In the genomic region with DNA sequence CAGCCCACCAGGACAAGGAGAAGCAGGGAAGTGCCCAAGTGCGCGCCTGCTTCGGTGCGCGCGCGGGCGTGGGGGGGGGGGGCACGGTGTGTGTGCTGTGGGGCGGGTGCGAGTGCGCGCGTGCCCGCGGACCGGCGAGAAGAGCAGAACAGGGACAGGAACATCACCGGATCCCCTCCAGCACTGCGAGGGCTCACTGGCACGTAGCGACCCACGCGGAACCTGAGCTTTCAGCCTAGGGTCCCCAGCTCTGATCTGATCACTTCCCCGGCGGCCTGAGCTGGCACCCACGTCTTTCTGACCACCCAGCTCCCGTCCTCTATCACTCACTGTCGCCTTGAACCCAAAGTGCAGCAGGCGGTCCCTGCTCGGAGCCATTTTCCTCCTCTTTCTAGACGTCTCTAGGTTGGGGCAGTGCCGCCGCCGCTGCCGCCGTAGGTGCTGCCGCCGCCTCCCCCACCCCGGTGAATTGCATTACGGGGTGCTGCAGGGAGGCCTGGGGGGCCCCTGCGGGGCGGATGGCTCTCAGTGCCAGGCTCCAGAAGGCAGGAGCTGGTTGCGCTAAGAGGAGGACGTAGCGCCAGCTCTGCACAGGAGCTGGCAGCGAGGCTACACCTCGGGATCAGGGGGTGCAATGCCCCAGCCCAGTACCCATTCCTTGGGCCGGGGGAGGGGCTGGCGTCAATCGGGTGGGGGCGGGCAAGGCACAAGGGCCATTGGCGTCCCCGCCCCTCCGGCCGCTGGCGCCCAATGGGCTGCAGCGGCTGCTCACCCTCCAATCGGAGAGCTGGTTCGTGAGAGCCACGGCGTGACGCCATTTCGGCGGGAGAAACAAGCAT, we compare ENCODE assay signal across 8 mouse cellular contexts. TPM values are rescaled to one million over a fixed set of nuclear protein-coding genes. Genes with fewer than 3 reads are reported as not detected.
DNase-seq lines count a peak whose midpoint lies in the region; ATAC-seq lines count a peak whose summit lies in the region.

Fbxl20 (minus strand) TSS at position 618 of the 839 bp plus-strand sequence.

- H3K4me1 ChIP-seq in heart, embryonic 10.5 days, result peaks cover 18% of the 10 kb centered on the region; the same call in 1 of the 2 replicates
- peaks cover 14% of the 10 kb centered on the region for H3K4me1 ChIP-seq in kidney, embryonic 15.5 days

- peak within 1 kb of the TSS; percentile 90 for H3K27ac ChIP-seq in heart, embryonic 10.5 days
- peak within 1 kb of the TSS; percentile 95 for H3K27ac ChIP-seq in kidney, embryonic 15.5 days

- H3K4me3 ChIP-seq in heart, embryonic 10.5 days, result peak within 1 kb of the TSS; percentile 81
- H3K4me3 ChIP-seq in kidney, embryonic 15.5 days (replicated peaks), result peak within 1 kb of the TSS; percentile 98

- WGBS in heart, embryonic 10.5 days, result under 1% methylated on average over 47 of the region's 65 CpGs
- under 1% methylated on average over 61 of the region's 65 CpGs for WGBS in kidney, embryonic 15.5 days

- H3K9me3 ChIP-seq in heart, embryonic 10.5 days, result no peaks in the 10 kb centered on the region
- no peaks in the 10 kb centered on the region for H3K9me3 ChIP-seq in kidney, embryonic 15.5 days (replicated peaks)

- ATAC-seq in erythroblast, adult 5-6 weeks (replicated peaks; ENCODE audit: low FRiP score, poor library complexity, severe bottlenecking), result peak; percentile 90
- ATAC-seq in kidney, embryonic 15.5 days (replicated peaks; ENCODE audit: low FRiP score), result peak; percentile 90
- peak; percentile 82 for ATAC-seq in monocyte, adult 5-6 weeks (replicated peaks; ENCODE audit: insufficient number of reproducible peaks, low FRiP score, low TSS enrichment, poor library complexity, severe bottlenecking)

- no peaks in the 10 kb centered on the region for H3K27me3 ChIP-seq in heart, embryonic 10.5 days (ENCODE audit: insufficient read depth, poor library complexity, severe bottlenecking)
- H3K27me3 ChIP-seq in kidney, embryonic 15.5 days, result no peaks in the 10 kb centered on the region

- H3K4me2 ChIP-seq in kidney, embryonic 15.5 days, result peak within 1 kb of the TSS; percentile 98

- peaks cover 7% of the 10 kb centered on the region; the same call in 1 of the 2 replicates for H3K36me3 ChIP-seq in heart, embryonic 10.5 days
- H3K36me3 ChIP-seq in kidney, embryonic 15.5 days, result peaks cover 16% of the 10 kb centered on the region

- H3K9ac ChIP-seq in kidney, embryonic 15.5 days, result peak within 1 kb of the TSS; percentile 94

- DNase-seq in B cell, adult 2 months, result peak; percentile 82 to 84
- DNase-seq in brain, adult 2 months (ENCODE audit: low read depth, low spot score), result peak; percentile 98
- DNase-seq in heart, embryonic 10.5 days (ENCODE audit: low spot score), result peak; percentile 98
- DNase-seq in liver, result peak; percentile 94
- DNase-seq in spleen, postnatal 4 days (ENCODE audit: low spot score in 2 of 2), result peak; percentile 89 to 94

RNA-seq across cellular contexts. Expression of gene Fbxl20, which starts in this region (rescaled TPM):
- 9.6 and 10.2 TPM in 2 replicates for total RNA-seq in erythroblast, adult 5-6 weeks (2015; ENCODE audit: low replicate concordance)
- 14.0 and 22.7 TPM in 2 replicates for total RNA-seq in erythroblast, adult 5-6 weeks (2017; ENCODE audit: low replicate concordance)
- polyA plus RNA-seq in heart, embryonic 10.5 days (2016; fragmentation: Nextera tagmentation; extraction: Ambion mirVana), result 13.6 and 13.9 TPM in 2 replicates
- polyA plus RNA-seq in kidney, embryonic 15.5 days (2015; fragmentation: Nextera tagmentation; extraction: Ambion mirVana), result 18.0 and 20.3 TPM in 2 replicates
- total RNA-seq in monocyte, adult 5-6 weeks (2017), result 26.2 to 33.1 TPM (median 27.1 TPM) in 3 replicates

Comparison
In these comparisons a context has a peak if more than half of its experiments do, and no peak if none do; other contexts are left out.
1. Peak in every context shown above with its lines: DNase-seq, ATAC-seq, H3K4me3 ChIP-seq and H3K27ac ChIP-seq.